Mouse (Mus musculus) G1E-ER4 (cell line): ENCODE data around the gene Nr3c2. TPM values are rescaled to one million over a fixed set of nuclear protein-coding genes. Genes with fewer than 3 reads are reported as not detected.

Source experiments
- GATA1 ChIP-seq: IDR thresholded peaks from one replicate; pipeline ENCODE4 v1.8.0; 2012; ENCODE audit warnings: low read length, inconsistent platforms
- polyA plus RNA-seq: library from polyadenylated mRNA; stranded (reverse); fragments of >175 nt; gene quantifications from 2 replicates; pipeline ENCODE4 v1.2.3, GENCODE M21; 2012

Nr3c2 gene
- polyA plus RNA-seq: 0.18 and 0.46 TPM in 2 replicates

GRCm38 (mm10) chr8:76899411-76900154 lies at the start of gene Nr3c2:
TSS of gene Nr3c2 (plus strand) at chr8:76899442.
- no peak for TF ChIP-seq GATA1

GRCm38 (mm10) chr8:76858534-76858933 lies 40.7 kb upstream of the Nr3c2 start:
- TF ChIP-seq GATA1: no peak

- no peak for TF ChIP-seq GATA1
These were observed 39.5 kb upstream of the Nr3c2 start for GRCm38 (mm10) chr8:76859709-76860108.

- TF ChIP-seq GATA1: no peak
These were observed 36.2 kb upstream of the Nr3c2 start for GRCm38 (mm10) chr8:76863066-76863465.

GRCm38 (mm10) chr8:76876809-76877208 lies 22.4 kb upstream of the Nr3c2 start:
- no peak for TF ChIP-seq GATA1

- TF ChIP-seq GATA1: no peak
These were observed 2.2 kb upstream of the Nr3c2 start for GRCm38 (mm10) chr8:76897050-76897449.

GRCm38 (mm10) chr8:76898721-76899410 lies 376 bp upstream of the Nr3c2 start:
- no peak for TF ChIP-seq GATA1

GRCm38 (mm10) chr8:76900155-76901141 lies 1.2 kb downstream of the Nr3c2 start:
- TF ChIP-seq GATA1: no peak

- no peak for TF ChIP-seq GATA1
These were observed 2.4 kb downstream of the Nr3c2 start for GRCm38 (mm10) chr8:76901430-76902204.

- no peak for TF ChIP-seq GATA1
These were observed 3.2 kb downstream of the Nr3c2 start for GRCm38 (mm10) chr8:76902205-76903078.

- TF ChIP-seq GATA1: no peak
These were observed 12.0 kb downstream of the Nr3c2 start for GRCm38 (mm10) chr8:76911206-76911605.

- TF ChIP-seq GATA1: no peak
These were observed 13.4 kb downstream of the Nr3c2 start for GRCm38 (mm10) chr8:76912678-76913077.

GRCm38 (mm10) chr8:76913207-76913606 lies 14.0 kb downstream of the Nr3c2 start:
- TF ChIP-seq GATA1: no peak

- TF ChIP-seq GATA1: no peak
These were observed 16.0 kb downstream of the Nr3c2 start for GRCm38 (mm10) chr8:76915260-76915659.
